Mouse (Mus musculus) olfactory bulb, adult 2 months (tissue): ENCODE results near the gene Tcf7l1.

Experiments
- CTCF ChIP-seq: fragments of 200-500 bp; IDR thresholded peaks from 2 replicates; pipeline ENCODE4 v1.5.1; 2012; ENCODE audit warnings: low read depth, mild to moderate bottlenecking, low read length, moderate library complexity; ENCODE audit not compliant: insufficient read depth
- POLR2A ChIP-seq: fragments of 200-500 bp; IDR thresholded peaks from 2 replicates; pipeline ENCODE4 v1.6.1; 2012; ENCODE audit warnings: mild to moderate bottlenecking, low read depth, low read length, moderate library complexity; ENCODE audit not compliant: insufficient read depth

DNA sequence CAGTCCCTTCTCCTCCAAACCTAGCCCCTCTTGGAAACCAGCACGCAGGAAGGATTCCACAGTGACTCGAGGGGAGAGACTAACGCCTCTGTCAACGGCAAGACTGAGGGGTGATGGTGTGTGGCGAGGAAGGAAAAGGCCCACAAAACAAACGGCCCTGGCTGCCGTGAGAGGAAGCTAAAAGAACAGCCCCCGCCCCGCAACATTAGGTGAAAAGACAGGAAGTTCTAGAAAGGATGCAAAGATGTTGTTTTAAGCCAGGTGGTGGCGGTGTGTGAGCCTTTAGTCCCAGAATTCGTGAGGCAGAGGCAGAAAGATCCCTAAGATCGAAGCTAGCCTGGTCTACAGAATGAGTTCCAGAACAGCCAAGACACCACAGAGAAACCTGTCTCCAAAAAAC lies 43.3 kb downstream of the Tcf7l1 start:
- TF ChIP-seq CTCF (no peak), POLR2A (no peak)
